Mouse (Mus musculus) CH12.LX (cell line): ENCODE results near the gene Tulp2. TPM values are rescaled to one million over a fixed set of nuclear protein-coding genes. Genes with fewer than 3 reads are reported as not detected.

Experiments
- DNase-seq: peaks from one replicate; pipeline ENCODE4 v3.0.0-alpha.2; 2013; ENCODE audit errors: extremely low read depth
- H3K27ac ChIP-seq: 2 replicates; pipeline ENCODE4 v1.5.1; 2012; ENCODE audit warnings: low read depth, mild to moderate bottlenecking, control low read depth, moderate library complexity; ENCODE audit not compliant: insufficient read depth
- H3K27me3 ChIP-seq: replicated peaks from 2 replicates; pipeline ENCODE3; 2012; ENCODE audit warnings: inconsistent platforms
- H3K36me3 ChIP-seq, 2 experiments: replicated peaks in 1 of 2; 2 replicates each; pipeline versions ENCODE3 to v1.6.1; 2012; ENCODE audit warnings: inconsistent platforms in 1 of 2, low read length in 1 of 2, mild to moderate bottlenecking in 1 of 2, mixed read lengths in 1 of 2, moderate library complexity in 1 of 2; ENCODE audit not compliant: control insufficient read depth in 1 of 2, insufficient read depth in 1 of 2
- H3K4me1 ChIP-seq, 2 experiments: 2 replicates each; pipeline ENCODE4 v1.6.1; 2012; ENCODE audit warnings: inconsistent platforms in 1 of 2, moderate library complexity in 1 of 2; ENCODE audit not compliant: insufficient read depth in 2 of 2, control insufficient read depth in 1 of 2
- H3K4me2 ChIP-seq: 2 replicates; pipeline ENCODE4 v1.6.1; 2012; ENCODE audit warnings: low read depth, mild to moderate bottlenecking, control low read depth; ENCODE audit not compliant: poor library complexity, insufficient read depth, severe bottlenecking
- H3K4me3 ChIP-seq, 3 experiments: fragments of 150-350 bp in 1 of 3; sonication (generic) in 1 of 3; replicated peaks in 1 of 3; 2 replicates each; pipeline versions ENCODE3 to v1.5.1; 2011 to 2012; ENCODE audit warnings: low read depth in 2 of 3, low read length in 2 of 3, mild to moderate bottlenecking in 2 of 3, moderate library complexity in 2 of 3, control low read depth in 1 of 3, improper control_type of control experiment in 1 of 3, inconsistent platforms in 1 of 3, mixed read lengths in 1 of 3; ENCODE audit not compliant: poor library complexity in 1 of 3
- H3K79me2 ChIP-seq: replicated peaks from 2 replicates; pipeline ENCODE4 v1.6.1; 2012; ENCODE audit warnings: mild to moderate bottlenecking, moderate library complexity; ENCODE audit not compliant: control insufficient read depth, poor library complexity, insufficient read depth, severe bottlenecking; ENCODE audit errors: extremely low read depth
- H3K9ac ChIP-seq: 2 replicates; pipeline ENCODE4 v1.6.1; 2012; ENCODE audit warnings: low read depth, mild to moderate bottlenecking, control low read depth, moderate library complexity; ENCODE audit not compliant: insufficient read depth
- H3K9me3 ChIP-seq: replicated peaks from 2 replicates; pipeline ENCODE3; 2012; ENCODE audit warnings: low read length, inconsistent platforms, mixed read lengths
- CHD1 ChIP-seq: IDR thresholded peaks from 2 replicates; pipeline ENCODE4 v1.6.1; 2012; ENCODE audit warnings: low read depth, low read length, improper control_type of control experiment, inconsistent platforms
- CHD2 ChIP-seq: IDR thresholded peaks from 2 replicates; pipeline ENCODE4 v1.6.1; 2011; ENCODE audit warnings: low read length, improper control_type of control experiment
- CTCF ChIP-seq, 2 experiments: IDR thresholded peaks in 1 of 2; conservative IDR thresholded peaks in 1 of 2; 2 replicates each; pipeline ENCODE4 v1.5.1; 2011 to 2012; ENCODE audit warnings: low read depth in 2 of 2, low read length in 2 of 2, improper control_type of control experiment in 1 of 2, inconsistent platforms in 1 of 2, mild to moderate bottlenecking in 1 of 2, moderate library complexity in 1 of 2
- E2F4 ChIP-seq: IDR thresholded peaks from 2 replicates; pipeline ENCODE4 v1.6.1; 2011; ENCODE audit warnings: low read depth, low read length, improper control_type of control experiment; ENCODE audit not compliant: insufficient replicate concordance
- ELF1 ChIP-seq: IDR thresholded peaks from 2 replicates; pipeline ENCODE4 v1.6.1; 2014; ENCODE audit warnings: low read depth, mild to moderate bottlenecking, inconsistent platforms, low read length, improper control_type of control experiment
- EP300 ChIP-seq: IDR thresholded peaks from 2 replicates; pipeline ENCODE4 v1.6.1; 2011; ENCODE audit warnings: low read length, improper control_type of control experiment
- ETS1 ChIP-seq: conservative IDR thresholded peaks from 2 replicates; pipeline ENCODE4 v1.6.1; 2012; ENCODE audit warnings: low read depth, mild to moderate bottlenecking, inconsistent platforms, low read length, improper control_type of control experiment, moderate library complexity
- GABPA ChIP-seq: IDR thresholded peaks from 2 replicates; pipeline ENCODE4 v1.6.1; 2012; ENCODE audit warnings: low read depth, low read length, improper control_type of control experiment, inconsistent platforms; ENCODE audit not compliant: insufficient replicate concordance
- HCFC1 ChIP-seq: IDR thresholded peaks from 2 replicates; pipeline ENCODE4 v1.6.1; 2012; ENCODE audit warnings: low read depth, mild to moderate bottlenecking, inconsistent platforms, low read length, improper control_type of control experiment
- IRF4 ChIP-seq: IDR thresholded peaks from 2 replicates; pipeline ENCODE4 v1.6.1; 2014; ENCODE audit warnings: low read depth, mild to moderate bottlenecking, inconsistent platforms, low read length, improper control_type of control experiment
- JUN ChIP-seq: IDR thresholded peaks from 2 replicates; pipeline ENCODE4 v1.6.1; 2011; ENCODE audit warnings: low read depth, mild to moderate bottlenecking, low read length, improper control_type of control experiment, moderate library complexity; ENCODE audit not compliant: insufficient read depth
- KAT2A ChIP-seq: IDR thresholded peaks from 2 replicates; pipeline ENCODE4 v1.6.1; 2012; ENCODE audit warnings: low read length, improper control_type of control experiment, inconsistent platforms; ENCODE audit not compliant: insufficient replicate concordance
- MAFK ChIP-seq: IDR thresholded peaks from 2 replicates; pipeline ENCODE4 v1.6.1; 2011; ENCODE audit warnings: low read length, improper control_type of control experiment; ENCODE audit not compliant: insufficient replicate concordance
- MAZ ChIP-seq: IDR thresholded peaks from 2 replicates; pipeline ENCODE4 v1.6.1; 2012; ENCODE audit warnings: low read depth, mild to moderate bottlenecking, inconsistent platforms, low read length, improper control_type of control experiment, moderate library complexity
- MEF2A ChIP-seq: IDR thresholded peaks from 2 replicates; pipeline ENCODE4 v1.6.1; 2014; ENCODE audit warnings: low read depth, mild to moderate bottlenecking, inconsistent platforms, low read length, improper control_type of control experiment, borderline replicate concordance
- MXI1 ChIP-seq: IDR thresholded peaks from 2 replicates; pipeline ENCODE4 v1.6.1; 2011; ENCODE audit warnings: mild to moderate bottlenecking, low read depth, low read length, improper control_type of control experiment
- MYC ChIP-seq: IDR thresholded peaks from 2 replicates; pipeline ENCODE4 v1.6.1; 2011; ENCODE audit warnings: low read depth, mild to moderate bottlenecking, improper control_type of control experiment, low read length
- NELFE ChIP-seq: IDR thresholded peaks from 2 replicates; pipeline ENCODE4 v1.6.1; 2011; ENCODE audit warnings: low read depth, low read length, improper control_type of control experiment
- POLR2A ChIP-seq: IDR thresholded peaks from 2 replicates; pipeline ENCODE4 v1.6.1; 2011; ENCODE audit warnings: low read depth, mild to moderate bottlenecking, improper control_type of control experiment, low read length
- POLR2AphosphoS2 ChIP-seq: IDR thresholded peaks from 2 replicates; pipeline ENCODE4 v1.6.1; 2011; ENCODE audit warnings: low read depth, low read length, improper control_type of control experiment
- RAD21 ChIP-seq: IDR thresholded peaks from 2 replicates; pipeline ENCODE4 v1.6.1; 2011; ENCODE audit warnings: low read depth, mild to moderate bottlenecking, low read length, improper control_type of control experiment, moderate library complexity
- SIN3A ChIP-seq: IDR thresholded peaks from 2 replicates; pipeline ENCODE4 v1.6.1; 2012; ENCODE audit warnings: low read length, improper control_type of control experiment, inconsistent platforms
- UBTF ChIP-seq: IDR thresholded peaks from 2 replicates; pipeline ENCODE4 v1.6.1; 2012; ENCODE audit warnings: low read depth, mild to moderate bottlenecking, inconsistent platforms, low read length, improper control_type of control experiment, moderate library complexity
- USF1 ChIP-seq: IDR thresholded peaks from 2 replicates; pipeline ENCODE4 v1.6.1; 2014; ENCODE audit warnings: low read depth, mild to moderate bottlenecking, inconsistent platforms, low read length, improper control_type of control experiment
- ZMIZ1 ChIP-seq: IDR thresholded peaks from 2 replicates; pipeline ENCODE4 v1.6.1; 2012; ENCODE audit warnings: low read depth, mild to moderate bottlenecking, inconsistent platforms, low read length, improper control_type of control experiment
- dilution Hi-C: fragments of 300-500 bp; cut with MboI; formaldehyde crosslinking; loops from 2 replicates; pipeline ENCODE4 v1.14.3; 2020; ENCODE audit warnings: low sequenced_read_pairs; ENCODE audit not compliant: extremely low pct_unique_long_range_greater_than_20kb, extremely low pct_ligation_motif_present
- in situ Hi-C: fragments of 300-500 bp; cut with MboI; formaldehyde crosslinking; loops from 3 replicates; pipeline ENCODE4 v1.14.3; 2019; ENCODE audit warnings: low sequenced_read_pairs, low pct_ligation_motif_present, low pct_unique_long_range_greater_than_20kb, mixed read lengths
- polyA plus RNA-seq: library from polyadenylated mRNA; unstranded; fragments of >175 nt; gene quantifications from 2 replicates; pipeline ENCODE4 v1.2.1, GENCODE M21; 2012; ENCODE audit warnings: low read depth; ENCODE audit not compliant: insufficient read length
- total RNA-seq, 2 experiments: library from RNA; depleted of rRNA; stranded (reverse); fragments of 300-350 nt in 1 of 2; fragments of >200 nt in 1 of 2; gene quantifications; 2 replicates each; pipeline ENCODE4 v1.2.3; 2012 to 2014

Gene Tulp2
- total and polyA plus RNA-seq, 3 experiments, result 0.13 TPM; not detected in 2

GRCm38 (mm10) chr7:45490822-45491221, 9.1 kb downstream of the Tulp2 start:
- Histone ChIP-seq H3K79me2 (no peaks in the 10 kb centered on the region), H3K4me2 (no peak overlapping the region), H3K36me3 (peaks cover 29 to 50% of the 10 kb centered on the region in 2 experiments), H3K27me3 (no peaks in the 10 kb centered on the region), H3K9ac (no peak overlapping the region), H3K9me3 (no peaks in the 10 kb centered on the region), H3K27ac (no peak overlapping the region), H3K4me3 (no peak overlapping the region), H3K4me1 (peaks cover 6 to 32% of the 10 kb centered on the region in 2 experiments; a peak in 3 of 4 replicates)
- DNase-seq, result no peak
- dilution Hi-C loops, result no loop called here
- no peak for TF ChIP-seq ELF1
- no peak for TF ChIP-seq RAD21
- no peak for TF ChIP-seq USF1
- no peak for TF ChIP-seq ETS1
- no peak for TF ChIP-seq POLR2A
- no peak for TF ChIP-seq ZMIZ1
- in situ Hi-C loops, result no loop called here

- H3K4me3 ChIP-seq, result no peak overlapping the region
- H3K27me3 ChIP-seq, result no peaks in the 10 kb centered on the region
- in situ Hi-C loops (no loop called here), dilution Hi-C loops (no loop called here)
- no peaks in the 10 kb centered on the region for H3K79me2 ChIP-seq
- TF ChIP-seq JUN (no peak), MXI1 (no peak), GABPA (no peak), CHD2 (no peak), HCFC1 (no peak), CHD1 (no peak), RAD21 (no peak)
- H3K4me2 ChIP-seq, result no peak overlapping the region
- no peak overlapping the region for H3K27ac ChIP-seq
- H3K4me1 ChIP-seq, result peaks cover 6 to 32% of the 10 kb centered on the region in 2 experiments; a peak in 3 of 4 replicates
- peaks cover 31 to 50% of the 10 kb centered on the region in 2 experiments for H3K36me3 ChIP-seq
- H3K9me3 ChIP-seq, result no peaks in the 10 kb centered on the region
- no peak overlapping the region for H3K9ac ChIP-seq
- DNase-seq, result no peak
These were observed 9.6 kb downstream of the Tulp2 start for GRCm38 (mm10) chr7:45491264-45491663.

GRCm38 (mm10) chr7:45492225-45492844, 10.7 kb downstream of the Tulp2 start:
- Histone ChIP-seq H3K9me3 (no peaks in the 10 kb centered on the region), H3K9ac (no peak overlapping the region), H3K4me3 (no peak overlapping the region)
- dilution Hi-C loops, result no loop called here
- DNase-seq, result no peak
- TF ChIP-seq POLR2AphosphoS2 (no peak), UBTF (no peak), CTCF (conservative IDR thresholded peaks at IDR 0.05 in 1 of 2, IDR thresholded peaks at IDR 0.05 in 1 of 2; ENCODE audit: low read depth in 2 of 2, low read length in 2 of 2) (no peak), MAFK (no peak), NELFE (no peak), MAZ (no peak), RAD21 (no peak), KAT2A (no peak), MYC (no peak), JUN (no peak), IRF4 (no peak), POLR2A (no peak), SIN3A (no peak), E2F4 (no peak), EP300 (no peak), MEF2A (no peak), MXI1 (no peak)
- TF ChIP-seq, all 38 proteins: peak for 0
- peaks cover 36 to 55% of the 10 kb centered on the region in 2 experiments for H3K36me3 ChIP-seq
- no peak overlapping the region for H3K4me2 ChIP-seq
- H3K4me1 ChIP-seq, result peaks cover 6 to 30% of the 10 kb centered on the region in 2 experiments; a peak in 3 of 4 replicates
- H3K27ac ChIP-seq, result no peak overlapping the region
- no peaks in the 10 kb centered on the region for H3K79me2 ChIP-seq
- in situ Hi-C loops, result no loop called here
- no peaks in the 10 kb centered on the region for H3K27me3 ChIP-seq
